Mouse (Mus musculus) urinary bladder, postnatal 14 days (tissue): ENCODE results near the gene Epop.

Experiments
- DNase-seq: peaks from one replicate; pipeline ENCODE4 v3.0.0; 2021; ENCODE audit warnings: low spot score

Epop gene

DNA sequence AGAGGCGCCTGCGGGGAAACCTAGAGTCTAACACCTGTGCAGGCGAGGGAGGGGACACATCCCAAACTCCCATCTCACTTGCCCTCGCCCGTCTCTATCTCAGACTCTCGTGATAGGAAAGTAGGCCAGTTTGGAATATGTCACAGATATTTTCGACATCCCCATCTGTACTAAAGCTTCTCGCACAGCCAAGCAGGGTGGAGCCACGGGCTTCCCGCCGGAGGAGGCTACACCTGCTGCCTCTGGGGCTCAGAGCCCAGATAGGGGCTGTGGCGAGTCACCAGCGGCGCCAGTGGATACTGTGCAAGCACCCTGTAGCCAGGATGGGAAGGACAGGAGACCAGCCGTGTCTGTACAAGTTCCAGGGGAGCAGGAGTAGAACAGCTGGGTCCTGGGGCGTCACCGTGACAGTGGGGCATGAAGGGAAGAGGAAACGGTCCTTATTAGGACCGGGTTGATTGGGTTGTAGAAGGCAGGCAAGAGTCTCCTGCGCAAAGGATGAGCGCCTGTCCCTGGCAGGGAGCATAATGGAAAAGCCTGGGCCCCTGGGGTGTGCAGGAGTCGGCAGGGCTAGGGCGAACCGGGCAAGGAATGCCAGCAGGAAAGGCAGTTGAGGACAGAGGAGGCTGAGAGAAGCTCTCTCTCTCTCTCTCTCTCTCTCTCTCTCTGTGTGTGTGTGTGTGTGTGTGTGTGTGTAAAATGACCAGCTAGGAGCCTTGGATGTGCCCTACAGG is 39.1 kb downstream of the Epop start:
- no peak for DNase-seq

DNA sequence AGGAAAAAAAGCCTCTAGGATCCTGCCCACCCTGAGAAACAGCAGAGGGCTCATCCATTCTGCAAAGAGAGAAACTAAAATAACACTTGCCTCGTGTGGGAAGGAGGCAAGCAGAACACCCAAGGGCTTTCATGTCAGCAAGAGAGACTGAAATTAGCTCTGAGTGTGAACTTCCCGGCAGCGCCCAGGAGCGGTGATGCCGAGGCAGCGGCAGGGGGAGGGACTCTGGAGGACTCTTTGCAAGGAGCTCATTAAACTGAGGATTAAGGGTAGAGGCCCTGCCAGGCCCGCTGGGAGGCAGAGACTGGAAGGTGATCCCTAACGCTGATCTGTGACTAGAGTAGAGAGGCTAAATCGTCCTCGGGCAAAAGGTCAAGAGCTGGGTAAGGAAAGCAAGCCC is 40.3 kb downstream of the Epop start:
- DNase-seq: no peak

DNA sequence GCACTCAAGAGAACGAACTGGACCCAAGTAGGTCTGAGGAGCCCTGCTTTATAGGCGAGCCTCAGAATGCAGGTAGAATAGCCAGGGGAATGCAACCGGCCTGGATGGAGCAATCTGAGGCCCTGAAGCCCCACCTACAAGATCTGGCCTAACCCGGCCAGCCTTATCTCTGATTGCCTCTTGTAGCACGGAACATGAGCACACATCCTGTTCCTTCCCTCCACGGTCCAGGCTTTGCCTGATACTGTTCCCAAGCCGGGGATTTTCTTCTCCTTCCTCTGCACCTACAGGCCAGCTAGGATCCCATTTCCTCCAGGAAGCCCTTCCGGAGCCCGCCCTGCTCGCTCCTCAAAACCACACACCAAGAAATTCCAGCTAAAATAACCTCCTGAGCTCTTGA is 43.6 kb downstream of the Epop start:
- DNase-seq: peak; percentile 43

DNA sequence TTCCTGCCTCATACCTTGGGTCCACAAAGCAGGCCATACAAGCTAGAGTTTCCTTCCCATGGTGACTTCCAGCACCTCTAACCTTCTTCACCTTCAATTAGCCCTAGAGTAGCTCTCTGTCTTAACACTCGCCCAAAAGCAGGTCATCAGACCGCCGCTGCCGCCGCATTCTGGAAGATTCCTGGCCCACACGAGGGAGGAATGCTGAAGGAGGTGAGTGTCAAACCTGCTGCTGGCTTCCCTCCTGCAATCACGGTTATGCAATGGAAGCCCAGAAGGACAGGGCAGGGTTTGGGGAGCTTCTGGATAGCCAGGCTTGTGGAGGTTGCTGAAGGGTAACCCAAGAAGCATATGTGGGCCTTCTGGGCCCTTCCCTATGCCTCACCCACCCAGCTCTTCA is 45.0 kb downstream of the Epop start:
- no peak for DNase-seq

DNA sequence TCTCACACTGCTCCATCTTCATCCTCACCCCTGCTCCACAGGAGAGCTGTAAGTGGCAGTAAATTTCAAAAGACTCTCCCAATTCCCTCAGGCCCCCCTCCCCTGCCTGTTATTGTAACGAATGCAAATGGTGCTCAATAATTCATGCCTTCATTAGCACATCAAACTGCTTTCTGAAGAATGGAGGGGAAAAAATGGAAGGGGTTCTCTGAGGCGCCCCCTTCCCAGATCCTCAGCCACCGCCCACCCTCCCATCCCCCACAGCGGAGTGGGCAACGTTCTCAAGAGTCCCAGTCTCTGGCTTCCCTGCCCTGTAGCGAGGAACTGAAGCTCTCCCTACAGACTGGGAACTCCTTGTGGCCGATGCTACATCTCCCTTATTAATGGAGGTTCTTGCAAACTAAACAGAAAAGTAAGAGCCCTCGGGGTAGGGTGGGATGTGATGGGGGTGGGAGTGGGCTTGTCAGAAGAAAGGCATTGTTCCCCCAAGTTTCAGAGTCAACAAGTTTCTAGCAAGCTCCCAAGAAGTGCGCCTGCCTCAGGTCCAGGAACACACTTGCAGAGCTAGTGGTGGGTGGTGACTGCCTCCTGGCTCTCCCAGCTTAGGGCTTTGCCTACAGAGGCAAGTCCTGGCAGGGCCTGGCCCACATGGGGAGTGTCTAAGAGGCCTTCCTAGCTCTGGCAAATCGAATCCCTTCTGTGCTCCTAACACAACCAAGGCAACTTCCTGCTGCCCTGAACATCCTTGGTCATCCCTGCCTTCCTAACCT is 50.2 kb downstream of the Epop start:
- peak; percentile 35 for DNase-seq

DNA sequence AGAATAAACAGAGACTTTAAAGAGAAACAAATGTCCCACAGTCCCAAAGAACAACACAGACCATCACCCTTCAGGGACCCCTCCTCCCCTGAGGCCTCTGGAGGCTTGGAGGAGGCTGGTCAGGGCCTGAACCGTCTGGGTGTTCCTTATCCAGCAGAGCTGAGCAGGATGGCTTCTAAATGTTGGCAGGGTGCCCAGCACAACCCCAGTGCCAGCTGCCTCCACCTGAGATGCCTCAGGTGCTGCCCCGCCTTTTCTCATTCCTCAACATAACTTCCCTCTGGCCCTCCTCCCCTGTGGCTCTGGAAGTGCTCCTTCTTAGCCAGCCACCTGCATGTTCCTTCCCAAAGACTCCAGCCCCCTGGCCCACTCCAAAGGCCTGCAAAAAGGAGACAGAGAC is 51.2 kb downstream of the Epop start:
- peak; percentile 82 for DNase-seq
